27 mouse cellular contexts compared by ENCODE assay signal in genomic region chr14:61724942-61725341, GRCm38 (mm10).
A peak's percentile ranks its signal among the peaks of the same experiment; 100 is the strongest.
DNase-seq lines count a peak whose midpoint lies in the region; ATAC-seq and TF ChIP-seq lines count a peak whose summit lies in the region.
"Had no signal": no experiment of that assay in that cellular context is flagged by ENCODE, and none has a peak within 500 bp of the region (broad histone marks: within the 10 kb centered on the region; RNA-seq: fewer than 3 reads in every experiment).

No protein-coding gene starts in this region.

- no peak overlapping the region for H3K4me2 ChIP-seq in liver, postnatal 0 days (ENCODE audit: low read depth, low read length)
- H3K4me2 ChIP-seq: embryonic facial prominence, embryonic 12.5 days; embryonic facial prominence, embryonic 15.5 days; forebrain, embryonic 12.5 days; forebrain, embryonic 15.5 days; heart, embryonic 13.5 days; hindbrain, embryonic 14.5 days had no signal

- peak; percentile 22 for DNase-seq in layer of hippocampus, adult 9-11 months
- DNase-seq in layer of hippocampus, postnatal 36 days, result no peak
- peak; percentile 69 for DNase-seq in 416B (ENCODE audit: low read depth)
- no peak for DNase-seq in liver, postnatal 0 days
- no peak for DNase-seq in kidney, postnatal 14 days
- DNase-seq: adrenal gland, postnatal 10 days; adrenal gland, postnatal 36 days; B cell, adult 2 months; cerebellum, adult 18-20 months; cerebellum, adult 9-10 months; cerebellum, postnatal 14 days; gastrocnemius, postnatal 25 days; heart, adult 2 months; heart, postnatal 14 days; heart, postnatal 4 days had no signal

- ATAC-seq in megakaryocyte, adult 5-6 weeks (ENCODE audit: poor library complexity, severe bottlenecking), result peak; percentile 88
- ATAC-seq in neutrophil, adult 5-6 weeks (ENCODE audit: extremely low read depth, insufficient number of reproducible peaks, low FRiP score, poor library complexity, severe bottlenecking), result 0 out of 2 replicates have a peak, but pooled peaks have one; percentile 9
- ATAC-seq in liver, postnatal 0 days, result no peak
- ATAC-seq: forebrain, embryonic 15.5 days; Patski had no signal

- H3K4me1 ChIP-seq in liver, postnatal 0 days (ENCODE audit: insufficient read depth), result no peaks in the 10 kb centered on the region
- H3K4me1 ChIP-seq: forebrain, embryonic 12.5 days; forebrain, embryonic 15.5 days; heart, embryonic 10.5 days; heart, embryonic 13.5 days had no signal

- WGBS in liver, postnatal 0 days (ENCODE audit: insufficient replicate concordance), result 42% methylated on average over 3 of the region's 3 CpGs

- H3K9ac ChIP-seq in liver, postnatal 0 days (replicated peaks), result no peak overlapping the region
- H3K9ac ChIP-seq: embryonic facial prominence, embryonic 12.5 days; embryonic facial prominence, embryonic 15.5 days; forebrain, embryonic 12.5 days; forebrain, embryonic 15.5 days; heart, embryonic 13.5 days; hindbrain, embryonic 14.5 days had no signal

- no peak overlapping the region for H3K27ac ChIP-seq in liver, postnatal 0 days (ENCODE audit: low read depth)
- H3K27ac ChIP-seq: embryonic facial prominence, embryonic 12.5 days; embryonic facial prominence, embryonic 15.5 days; forebrain, embryonic 12.5 days; forebrain, embryonic 15.5 days; heart, adult 2 months; heart, embryonic 10.5 days; heart, embryonic 13.5 days; hindbrain, embryonic 14.5 days had no signal

- H3K4me3 ChIP-seq in liver, postnatal 0 days (ENCODE audit: low read depth, low read length), result no peak overlapping the region
- H3K4me3 ChIP-seq: embryonic facial prominence, embryonic 12.5 days; embryonic facial prominence, embryonic 15.5 days; forebrain, embryonic 12.5 days; forebrain, embryonic 15.5 days; heart, adult 2 months; heart, embryonic 10.5 days; heart, embryonic 13.5 days had no signal

- no peaks in the 10 kb centered on the region for H3K36me3 ChIP-seq in liver, postnatal 0 days (replicated peaks; ENCODE audit: insufficient read depth, low read length)
- H3K36me3 ChIP-seq: embryonic facial prominence, embryonic 12.5 days; embryonic facial prominence, embryonic 15.5 days; forebrain, embryonic 12.5 days; forebrain, embryonic 15.5 days; G1E; heart, embryonic 10.5 days; heart, embryonic 13.5 days had no signal

- TF ChIP-seq EP300 in liver, postnatal 0 days (IDR thresholded peaks at IDR 0.05; ENCODE audit: low read depth), result no peak

- TF ChIP-seq CTCF in liver, postnatal 0 days (IDR thresholded peaks at IDR 0.05; ENCODE audit: low read depth), result no peak

- no peaks in the 10 kb centered on the region for H3K9me3 ChIP-seq in liver, postnatal 0 days (ENCODE audit: low read length)
- H3K9me3 ChIP-seq: embryonic facial prominence, embryonic 12.5 days; embryonic facial prominence, embryonic 15.5 days; forebrain, embryonic 12.5 days; forebrain, embryonic 15.5 days; G1E; heart, embryonic 10.5 days; heart, embryonic 13.5 days had no signal

- H3K27me3 ChIP-seq in liver, postnatal 0 days (ENCODE audit: insufficient read depth, low read length), result no peaks in the 10 kb centered on the region
- H3K27me3 ChIP-seq: CH12.LX; embryonic facial prominence, embryonic 12.5 days; embryonic facial prominence, embryonic 15.5 days; forebrain, embryonic 15.5 days; heart, embryonic 13.5 days; Patski had no signal

Comparison
In these comparisons a context has a peak if more than half of its experiments do, and no peak if none do; other contexts are left out.
1. DNase-seq: peak in layer of hippocampus, adult 9-11 months (single experiment) and 416B (single experiment); none in layer of hippocampus, postnatal 36 days (0 of 2), liver, postnatal 0 days (single experiment) and kidney, postnatal 14 days (single experiment).